Mouse (Mus musculus): ENCODE measurements around the gene Gm3336. TPM values are rescaled to one million over a fixed set of nuclear protein-coding genes. Genes with fewer than 3 reads are reported as not detected.

Gene Gm3336
- polyA plus RNA-seq, 2 experiments: 0.04 to 0.11 TPM

DNA sequence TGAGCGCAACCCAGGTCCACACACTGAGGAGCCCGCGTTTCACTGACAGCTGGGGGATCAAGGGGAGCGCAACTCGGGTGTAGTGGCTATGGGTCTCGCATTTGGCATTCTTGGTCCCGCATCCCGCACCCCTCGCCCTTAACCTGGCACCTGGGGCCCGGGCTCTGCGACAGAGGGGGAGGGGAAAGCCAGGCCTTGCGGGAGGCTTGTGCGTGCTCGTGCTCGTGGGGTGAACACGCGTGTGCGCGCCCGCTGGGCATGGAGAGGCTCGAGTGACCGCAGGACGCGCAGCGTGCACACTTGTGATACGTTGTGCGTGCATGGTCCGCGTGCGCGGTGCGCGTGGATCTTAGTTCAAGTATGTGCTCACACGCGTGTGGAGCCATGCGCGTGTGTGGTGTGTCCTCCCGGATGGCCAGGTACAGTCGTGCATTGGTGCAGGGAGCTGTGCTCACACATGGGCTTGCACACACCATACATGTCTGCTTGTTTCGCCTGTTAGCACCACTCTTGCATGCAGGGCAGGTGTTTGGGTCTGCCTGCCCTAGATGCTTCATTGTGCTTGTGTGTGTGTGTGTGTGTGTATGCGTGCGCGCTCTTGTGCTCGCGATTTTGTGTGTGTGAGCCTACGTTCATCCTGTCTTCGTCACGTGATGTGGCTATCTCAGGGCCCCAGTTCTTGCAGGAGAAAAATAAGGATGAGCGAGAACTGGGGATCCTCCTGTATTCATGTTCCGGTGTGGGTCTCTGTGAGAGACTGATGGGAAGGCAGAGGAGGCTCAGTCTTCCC is 36.7 kb downstream of the Gm3336 start:
- peak overlapping the region; percentile 52 to 66 for H3K4me3 ChIP-seq (ENCODE audit: insufficient read depth in 1 of 2, low read depth in 2 of 2, low read length in 2 of 2)
- peak; percentile 28 for ATAC-seq (ENCODE audit: insufficient read depth)
- H3K27me3 ChIP-seq (ENCODE audit: control insufficient read depth, insufficient read depth, low read length): no peaks in the 10 kb centered on the region
- no peaks in the 10 kb centered on the region; the same call in 1 of the 2 replicates for H3K36me3 ChIP-seq (replicated peaks; ENCODE audit: control insufficient read depth, insufficient read depth, low read depth)
- TF ChIP-seq CTCF (IDR thresholded peaks at IDR 0.05; ENCODE audit: low read depth) (no peak), EP300 (IDR thresholded peaks at IDR 0.05; ENCODE audit: low read depth) (no peak)
- H3K9ac ChIP-seq (replicated peaks): peak overlapping the region; percentile 72
- peaks cover 11 to 27% of the 10 kb centered on the region in 2 experiments for H3K4me1 ChIP-seq (replicated peaks; ENCODE audit: control insufficient read depth in 2 of 2, insufficient read depth in 2 of 2, low read length in 1 of 2)
- no peak overlapping the region for H3K27ac ChIP-seq
- no peaks in the 10 kb centered on the region for H3K9me3 ChIP-seq (ENCODE audit: control insufficient read depth, low read length)
- no peak for DNase-seq (ENCODE audit: low read depth in 3 of 3, low spot score in 3 of 3)
- H3K4me2 ChIP-seq (ENCODE audit: low read depth): peak overlapping the region; percentile 83
- 14% methylated on average over 50 of the region's 50 CpGs for WGBS (ENCODE audit: insufficient replicate concordance)

DNA sequence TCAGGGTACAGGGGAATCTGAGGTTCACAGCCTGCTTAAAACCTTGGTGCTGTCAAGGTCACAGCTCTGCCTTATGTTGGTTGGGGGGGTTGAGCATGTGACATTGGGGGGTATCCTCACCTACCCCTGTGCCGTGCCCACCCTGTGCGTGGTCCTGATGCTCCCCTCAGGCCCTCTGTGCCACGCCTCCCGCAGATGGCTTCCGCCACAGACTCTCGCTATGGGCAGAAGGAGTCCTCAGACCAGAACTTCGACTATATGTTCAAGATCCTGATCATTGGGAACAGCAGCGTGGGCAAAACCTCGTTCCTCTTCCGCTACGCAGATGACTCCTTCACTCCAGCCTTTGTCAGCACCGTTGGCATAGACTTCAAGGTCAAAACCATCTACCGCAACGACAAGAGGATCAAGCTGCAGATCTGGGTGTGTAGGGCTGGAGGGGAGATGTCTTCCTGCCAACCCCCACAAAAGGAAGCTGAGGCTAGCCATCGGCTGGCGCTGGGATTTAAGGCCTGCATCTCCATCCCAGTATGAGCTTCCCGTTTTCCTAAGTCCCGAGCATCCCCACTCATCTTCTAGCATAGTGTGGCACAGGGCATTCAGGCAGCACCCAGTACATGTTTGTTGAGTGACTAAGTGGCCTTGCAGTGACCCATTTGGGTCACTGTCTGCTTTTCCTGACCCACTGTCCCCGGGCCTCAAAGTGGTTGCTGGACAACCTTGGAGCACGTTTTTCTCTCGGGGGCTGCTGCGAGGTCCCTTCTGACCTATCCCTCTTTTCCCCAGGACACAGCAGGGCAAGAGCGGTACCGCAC is 37.5 kb downstream of the Gm3336 start:
- Histone ChIP-seq H3K36me3 (replicated peaks; ENCODE audit: control insufficient read depth, insufficient read depth, low read depth) (no peaks in the 10 kb centered on the region; the same call in 1 of the 2 replicates), H3K4me3 (ENCODE audit: insufficient read depth in 1 of 2, low read depth in 2 of 2, low read length in 2 of 2) (peak overlapping the region in 1 of 2 experiments; percentile 52; a peak in 2 of 4 replicates), H3K27ac (no peak overlapping the region), H3K4me2 (ENCODE audit: low read depth) (peak overlapping the region; percentile 83), H3K9ac (replicated peaks) (no peak overlapping the region), H3K27me3 (ENCODE audit: control insufficient read depth, insufficient read depth, low read length) (no peaks in the 10 kb centered on the region), H3K4me1 (replicated peaks; ENCODE audit: control insufficient read depth in 2 of 2, insufficient read depth in 2 of 2, low read length in 1 of 2) (peaks cover 11 to 27% of the 10 kb centered on the region in 2 experiments), H3K9me3 (ENCODE audit: control insufficient read depth, low read length) (no peaks in the 10 kb centered on the region)
- 81% methylated on average over 24 of the region's 24 CpGs for WGBS (ENCODE audit: insufficient replicate concordance)
- ATAC-seq (ENCODE audit: insufficient read depth) (no peak), DNase-seq (ENCODE audit: low read depth in 3 of 3, low spot score in 3 of 3) (no peak)
- TF ChIP-seq CTCF (IDR thresholded peaks at IDR 0.05; ENCODE audit: low read depth) (no peak), EP300 (IDR thresholded peaks at IDR 0.05; ENCODE audit: low read depth) (no peak)

DNA sequence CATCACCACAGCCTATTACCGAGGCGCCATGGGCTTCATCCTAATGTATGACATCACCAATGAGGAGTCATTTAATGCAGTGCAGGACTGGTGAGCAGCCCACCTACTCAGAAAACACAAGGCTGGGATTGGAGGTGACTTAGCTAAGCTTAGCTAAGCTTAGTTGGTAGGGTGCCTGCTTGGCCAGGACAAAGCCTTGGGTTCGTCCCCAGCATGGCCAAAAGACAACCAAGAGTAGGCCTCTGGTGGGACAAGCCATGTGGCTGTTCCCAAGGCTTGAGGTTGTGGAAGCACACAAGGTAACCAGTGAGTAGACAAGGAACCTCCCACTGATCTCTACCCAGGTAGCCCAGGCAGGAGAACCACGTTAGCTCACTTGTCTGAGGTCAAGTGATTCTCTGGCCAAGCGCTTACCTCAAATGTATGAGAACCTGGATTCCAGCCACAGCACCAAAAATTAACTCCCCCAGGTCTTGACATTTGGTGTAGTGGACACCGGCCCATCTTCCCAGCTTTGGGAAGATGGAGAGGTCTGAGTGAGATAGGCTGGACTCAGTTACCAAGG is 38.2 kb downstream of the Gm3336 start:
- no peak for DNase-seq (ENCODE audit: low read depth in 3 of 3, low spot score in 3 of 3)
- WGBS (ENCODE audit: insufficient replicate concordance): 84% methylated on average over 6 of the region's 6 CpGs
- H3K4me2 ChIP-seq (ENCODE audit: low read depth): no peak overlapping the region

DNA sequence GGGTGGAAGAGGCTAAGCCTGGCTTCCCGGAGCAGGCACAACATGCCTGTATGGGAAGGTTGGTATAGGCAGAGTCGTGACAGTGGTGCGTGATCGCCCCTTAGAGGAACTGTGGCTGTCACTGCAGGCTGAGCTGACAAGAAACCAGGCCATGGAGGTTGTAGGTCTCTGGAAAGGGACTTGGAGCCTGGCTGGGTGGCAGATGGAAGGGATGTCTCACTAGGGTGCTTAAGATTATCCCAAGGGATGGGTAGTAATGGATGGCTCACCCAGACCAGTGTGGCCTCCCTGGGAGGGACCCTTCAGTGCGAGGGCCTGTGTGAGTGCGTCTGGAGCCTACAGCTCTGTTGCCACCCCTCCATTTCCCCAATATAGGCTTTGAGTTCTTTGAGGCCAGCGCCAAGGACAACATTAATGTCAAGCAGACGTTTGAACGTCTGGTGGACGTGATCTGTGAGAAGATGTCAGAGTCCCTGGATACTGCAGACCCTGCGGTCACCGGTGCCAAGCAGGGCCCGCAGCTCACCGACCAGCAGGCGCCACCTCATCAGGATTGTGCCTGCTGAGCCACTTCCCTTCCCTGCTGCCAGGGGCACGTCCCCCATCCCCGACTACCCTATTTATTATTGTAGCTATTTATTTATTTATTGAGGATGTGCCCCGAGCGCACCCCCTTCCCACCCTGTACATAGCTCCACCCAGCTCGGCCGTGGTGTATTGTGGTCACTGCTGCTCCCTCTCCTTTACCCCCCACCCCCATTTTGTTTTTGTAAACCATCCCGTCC is 39.4 kb downstream of the Gm3336 start:
- no peak for DNase-seq (ENCODE audit: low read depth in 3 of 3, low spot score in 3 of 3)
- no peak overlapping the region for H3K27ac ChIP-seq
- peaks cover 27 to 43% of the 10 kb centered on the region in 2 experiments for H3K4me1 ChIP-seq (replicated peaks; ENCODE audit: control insufficient read depth in 2 of 2, insufficient read depth in 2 of 2, low read length in 1 of 2)

More for the DNA sequence above, 38.2 kb downstream of the Gm3336 start:
- Histone ChIP-seq H3K4me3 (ENCODE audit: insufficient read depth in 1 of 2, low read depth in 2 of 2, low read length in 2 of 2) (no peak overlapping the region), H3K4me1 (replicated peaks; ENCODE audit: control insufficient read depth in 2 of 2, insufficient read depth in 2 of 2, low read length in 1 of 2) (peaks cover 15 to 32% of the 10 kb centered on the region in 2 experiments), H3K27ac (no peak overlapping the region), H3K9me3 (ENCODE audit: control insufficient read depth, low read length) (no peaks in the 10 kb centered on the region), H3K27me3 (ENCODE audit: control insufficient read depth, insufficient read depth, low read length) (no peaks in the 10 kb centered on the region), H3K36me3 (replicated peaks; ENCODE audit: control insufficient read depth, insufficient read depth, low read depth) (no peaks in the 10 kb centered on the region; the same call in 1 of the 2 replicates), H3K9ac (replicated peaks) (no peak overlapping the region)
- TF ChIP-seq EP300 (IDR thresholded peaks at IDR 0.05; ENCODE audit: low read depth) (no peak), CTCF (IDR thresholded peaks at IDR 0.05; ENCODE audit: low read depth) (no peak)
- no peak for ATAC-seq (ENCODE audit: insufficient read depth)

More for the DNA sequence above, 39.4 kb downstream of the Gm3336 start:
- no peak for TF ChIP-seq EP300 (IDR thresholded peaks at IDR 0.05; ENCODE audit: low read depth)
- peak; percentile 77 for TF ChIP-seq CTCF (IDR thresholded peaks at IDR 0.05; ENCODE audit: low read depth)
- Histone ChIP-seq H3K27me3 (ENCODE audit: control insufficient read depth, insufficient read depth, low read length) (no peaks in the 10 kb centered on the region), H3K9me3 (ENCODE audit: control insufficient read depth, low read length) (no peaks in the 10 kb centered on the region), H3K4me2 (ENCODE audit: low read depth) (no peak overlapping the region), H3K9ac (replicated peaks) (no peak overlapping the region), H3K36me3 (replicated peaks; ENCODE audit: control insufficient read depth, insufficient read depth, low read depth) (no peaks in the 10 kb centered on the region; the same call in 1 of the 2 replicates), H3K4me3 (ENCODE audit: insufficient read depth in 1 of 2, low read depth in 2 of 2, low read length in 2 of 2) (no peak overlapping the region)
- no peak for ATAC-seq (ENCODE audit: insufficient read depth)
- 71% methylated on average over 22 of the region's 22 CpGs for WGBS (ENCODE audit: insufficient replicate concordance)
